Mouse (Mus musculus) myocyte (in vitro differentiated cells): ENCODE data around the gene Srsf2. TPM values are rescaled to one million over a fixed set of nuclear protein-coding genes. Genes with fewer than 3 reads are reported as not detected.

Experiments
- H3K27me3 ChIP-seq: one replicate; pipeline ENCODE4 v1.6.1; 2011; ENCODE audit not compliant: control insufficient read depth, insufficient read depth, insufficient read length
- H3K36me3 ChIP-seq: one replicate; pipeline ENCODE4 v1.6.1; 2011; ENCODE audit not compliant: control insufficient read depth, insufficient read depth
- H3K4me2 ChIP-seq: one replicate; pipeline ENCODE4 v1.6.1; 2011; ENCODE audit warnings: low read depth, control low read depth
- H3K4me3 ChIP-seq: one replicate; pipeline ENCODE4 v1.5.1; 2011; ENCODE audit warnings: mild to moderate bottlenecking, control low read depth, moderate library complexity
- H3K79me2 ChIP-seq: one replicate; pipeline ENCODE4 v1.6.1; 2011; ENCODE audit not compliant: control insufficient read depth, insufficient read depth
- H3ac ChIP-seq: one replicate; pipeline ENCODE4 v1.6.1; 2011; ENCODE audit not compliant: control insufficient read depth, insufficient read length
- CEBPB ChIP-seq: IDR thresholded peaks from 2 replicates; pipeline ENCODE4 v1.6.1; 2011; ENCODE audit warnings: mild to moderate bottlenecking, moderate library complexity; ENCODE audit not compliant: poor library complexity, insufficient read depth, severe bottlenecking
- E2F4 ChIP-seq: IDR thresholded peaks from one replicate; pipeline ENCODE4 v1.6.1; 2011; ENCODE audit warnings: mild to moderate bottlenecking, control low read depth, moderate library complexity; ENCODE audit not compliant: insufficient read depth
- MAX ChIP-seq: IDR thresholded peaks from one replicate; pipeline ENCODE4 v1.6.1; 2011; ENCODE audit warnings: low read depth, mild to moderate bottlenecking, control low read depth
- MYOD1 ChIP-seq, 3 experiments: IDR thresholded peaks; one replicate each; pipeline ENCODE4 v1.6.1; 2011; ENCODE audit warnings: control low read depth in 2 of 3, low read depth in 2 of 3, mild to moderate bottlenecking in 2 of 3, moderate library complexity in 1 of 3; ENCODE audit not compliant: insufficient read length in 2 of 3, control insufficient read depth in 1 of 3
- MYOG ChIP-seq, 3 experiments: IDR thresholded peaks; one replicate each; pipeline ENCODE4 v1.6.1; 2011; ENCODE audit warnings: control low read depth in 2 of 3, low read depth in 2 of 3, mild to moderate bottlenecking in 2 of 3; ENCODE audit not compliant: insufficient read length in 2 of 3, control insufficient read depth in 1 of 3, insufficient read depth in 1 of 3
- POLR2A ChIP-seq: IDR thresholded peaks from one replicate; pipeline ENCODE4 v1.6.1; 2011; ENCODE audit warnings: low read depth, mild to moderate bottlenecking, control low read depth, moderate library complexity; ENCODE audit not compliant: insufficient read length
- POLR2AphosphoS2 ChIP-seq: IDR thresholded peaks from one replicate; pipeline ENCODE4 v1.6.1; 2011; ENCODE audit warnings: low read depth, control low read depth; ENCODE audit not compliant: insufficient read length
- REST ChIP-seq: IDR thresholded peaks from one replicate; pipeline ENCODE4 v1.6.1; 2011; ENCODE audit warnings: mild to moderate bottlenecking, control low read depth, moderate library complexity; ENCODE audit not compliant: insufficient read depth, insufficient read length
- SRF ChIP-seq: IDR thresholded peaks from one replicate; pipeline ENCODE4 v1.6.1; 2011; ENCODE audit warnings: low read depth; ENCODE audit not compliant: control insufficient read depth, insufficient read length
- TCF12 ChIP-seq: IDR thresholded peaks from one replicate; pipeline ENCODE4 v1.6.1; 2011; ENCODE audit warnings: mild to moderate bottlenecking, control low read depth; ENCODE audit not compliant: poor library complexity, insufficient read depth, severe bottlenecking
- TCF3 ChIP-seq: IDR thresholded peaks from one replicate; pipeline ENCODE4 v1.6.1; 2011; ENCODE audit warnings: low read depth, control low read depth; ENCODE audit not compliant: insufficient read length
- USF1 ChIP-seq: IDR thresholded peaks from one replicate; pipeline ENCODE4 v1.6.1; 2011; ENCODE audit warnings: low read depth, mild to moderate bottlenecking, control low read depth, moderate library complexity
- polyA plus RNA-seq: library from polyadenylated mRNA; unstranded; fragments of >200 nt; fragmentation: generic; extraction: Trizol; gene quantifications from one replicate; pipeline ENCODE4 v1.2.1, GENCODE M21; 2012; ENCODE audit warnings: missing spikeins

Srsf2 gene
- polyA plus RNA-seq, 1 experiment: 145 TPM

DNA sequence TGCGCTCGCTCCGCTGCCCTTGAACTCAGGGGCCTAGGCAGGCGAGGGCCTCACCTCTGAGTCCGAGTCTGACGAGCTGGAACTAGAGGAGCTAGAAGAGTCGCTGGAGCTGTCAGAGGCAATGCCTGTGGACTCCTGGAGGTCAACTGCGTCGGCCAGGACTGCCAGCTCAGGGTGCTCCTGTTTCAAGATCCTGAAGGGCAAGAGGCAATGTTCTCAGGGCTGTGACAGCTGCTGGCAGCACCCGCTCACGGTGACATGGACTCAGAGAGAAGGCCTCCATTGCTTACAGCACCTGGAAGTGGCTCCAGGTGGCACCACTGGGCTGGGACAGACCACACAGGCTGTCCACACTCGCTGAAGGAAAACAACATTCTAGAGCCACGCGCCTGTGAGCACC lies 14.0 kb downstream of the Srsf2 start:
- peaks cover 47% of the 10 kb centered on the region for H3K79me2 ChIP-seq
- H3K36me3 ChIP-seq: peaks cover 49% of the 10 kb centered on the region
- H3K27me3 ChIP-seq: no peaks in the 10 kb centered on the region
- no peak overlapping the region for H3ac ChIP-seq
- TF ChIP-seq POLR2A (no peak), E2F4 (no peak), CEBPB (no peak), MYOG (IDR thresholded peaks at IDR 0.05; ENCODE audit: control insufficient read depth in 1 of 3, insufficient read depth in 1 of 3, insufficient read length in 2 of 3, low read depth in 2 of 3) (peak in 2 of 3 experiments; percentile 22 to 32), USF1 (no peak), TCF3 (no peak), POLR2AphosphoS2 (no peak), MYOD1 (IDR thresholded peaks at IDR 0.05; ENCODE audit: control insufficient read depth in 1 of 3, insufficient read length in 2 of 3, low read depth in 2 of 3) (peak in 1 of 3 experiments; percentile 34)
- no peak overlapping the region for H3K4me3 ChIP-seq
- no peak overlapping the region for H3K4me2 ChIP-seq

DNA sequence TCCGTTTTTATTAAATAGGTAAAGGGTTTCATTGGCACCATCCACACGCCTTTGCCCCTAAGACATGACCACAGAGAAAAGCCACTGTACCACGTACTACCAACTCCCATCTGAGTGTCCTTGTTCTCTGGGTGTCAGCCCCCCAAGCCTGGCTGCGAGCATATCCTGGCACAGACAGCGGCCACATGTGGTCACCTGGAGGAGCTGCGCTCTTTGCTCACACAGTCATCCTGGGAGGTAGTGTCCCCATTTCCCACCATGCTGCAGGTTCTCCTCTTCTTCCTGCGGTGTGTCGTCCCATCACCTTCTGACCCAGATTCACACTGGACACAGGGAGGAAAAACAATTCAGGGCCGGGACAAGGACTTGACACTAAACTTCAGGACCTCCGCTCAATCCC lies 15.5 kb downstream of the Srsf2 start:
- no peak overlapping the region for H3K4me3 ChIP-seq
- no peak overlapping the region for H3ac ChIP-seq
- peaks cover 58% of the 10 kb centered on the region for H3K36me3 ChIP-seq
- TF ChIP-seq TCF12 (no peak), REST (no peak), POLR2A (no peak), CEBPB (no peak), E2F4 (no peak), POLR2AphosphoS2 (no peak), MYOG (IDR thresholded peaks at IDR 0.05; ENCODE audit: control insufficient read depth in 1 of 3, insufficient read depth in 1 of 3, insufficient read length in 2 of 3, low read depth in 2 of 3) (no peak), USF1 (no peak), MYOD1 (IDR thresholded peaks at IDR 0.05; ENCODE audit: control insufficient read depth in 1 of 3, insufficient read length in 2 of 3, low read depth in 2 of 3) (no peak), SRF (no peak), TCF3 (no peak)
- no peaks in the 10 kb centered on the region for H3K27me3 ChIP-seq
- peaks cover 44% of the 10 kb centered on the region for H3K79me2 ChIP-seq
- no peak overlapping the region for H3K4me2 ChIP-seq

DNA sequence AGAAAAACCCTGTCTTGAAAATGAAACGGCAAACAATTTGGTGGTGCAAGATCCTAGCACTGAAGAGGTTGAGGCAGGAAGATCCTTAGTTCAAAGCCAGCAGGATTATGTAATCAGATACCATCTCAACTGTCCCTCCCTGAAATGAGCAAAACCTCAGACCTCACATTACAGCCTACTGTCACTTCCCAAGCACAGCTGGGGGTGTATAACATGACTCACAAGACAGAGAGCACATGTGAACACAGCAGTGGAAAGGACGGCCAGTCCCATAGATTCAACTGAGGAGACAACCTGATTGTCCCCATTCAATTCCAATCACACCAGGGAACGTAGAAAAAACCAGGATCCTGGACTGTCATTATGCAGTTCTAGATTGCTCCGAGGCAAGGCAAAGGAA lies 16.6 kb downstream of the Srsf2 start:
- no peak overlapping the region for H3K4me2 ChIP-seq
- no peaks in the 10 kb centered on the region for H3K27me3 ChIP-seq
- no peak overlapping the region for H3ac ChIP-seq
- H3K4me3 ChIP-seq: no peak overlapping the region
- H3K36me3 ChIP-seq: peaks cover 53% of the 10 kb centered on the region
- H3K79me2 ChIP-seq: peaks cover 32% of the 10 kb centered on the region
- TF ChIP-seq POLR2AphosphoS2 (no peak), MYOD1 (IDR thresholded peaks at IDR 0.05; ENCODE audit: control insufficient read depth in 1 of 3, insufficient read length in 2 of 3, low read depth in 2 of 3) (peak in 2 of 3 experiments; percentile 4 to 55), TCF3 (no peak), E2F4 (no peak), MYOG (IDR thresholded peaks at IDR 0.05; ENCODE audit: control insufficient read depth in 1 of 3, insufficient read depth in 1 of 3, insufficient read length in 2 of 3, low read depth in 2 of 3) (peak in 2 of 3 experiments; percentile 30 to 49), POLR2A (no peak), MAX (no peak)

DNA sequence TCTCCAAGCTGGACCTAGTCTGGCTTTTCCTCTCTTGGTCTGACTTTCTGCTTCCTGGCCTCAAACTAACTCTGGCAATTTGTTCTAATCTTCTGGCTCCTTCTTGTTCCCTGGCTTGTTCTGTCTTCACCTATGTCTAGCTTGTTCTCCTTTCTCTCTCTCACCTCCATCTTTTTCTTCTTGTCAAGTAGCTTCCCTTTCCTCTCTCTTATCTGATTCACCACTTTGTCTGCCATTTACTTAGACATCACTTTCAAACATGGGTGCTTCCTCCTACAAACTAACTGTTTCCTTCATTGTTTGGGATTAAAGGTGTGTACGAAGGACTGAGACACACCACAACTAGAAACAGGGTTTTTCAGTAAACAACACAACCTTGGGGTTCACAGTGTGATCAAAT lies 17.9 kb downstream of the Srsf2 start:
- H3ac ChIP-seq: no peak overlapping the region
- H3K79me2 ChIP-seq: peaks cover 19% of the 10 kb centered on the region
- no peak overlapping the region for H3K4me2 ChIP-seq
- TF ChIP-seq TCF3 (no peak), E2F4 (no peak), REST (no peak), CEBPB (no peak), MAX (no peak), USF1 (no peak), TCF12 (no peak), POLR2AphosphoS2 (no peak)
- H3K4me3 ChIP-seq: no peak overlapping the region
- peaks cover 41% of the 10 kb centered on the region for H3K36me3 ChIP-seq
- H3K27me3 ChIP-seq: no peaks in the 10 kb centered on the region

DNA sequence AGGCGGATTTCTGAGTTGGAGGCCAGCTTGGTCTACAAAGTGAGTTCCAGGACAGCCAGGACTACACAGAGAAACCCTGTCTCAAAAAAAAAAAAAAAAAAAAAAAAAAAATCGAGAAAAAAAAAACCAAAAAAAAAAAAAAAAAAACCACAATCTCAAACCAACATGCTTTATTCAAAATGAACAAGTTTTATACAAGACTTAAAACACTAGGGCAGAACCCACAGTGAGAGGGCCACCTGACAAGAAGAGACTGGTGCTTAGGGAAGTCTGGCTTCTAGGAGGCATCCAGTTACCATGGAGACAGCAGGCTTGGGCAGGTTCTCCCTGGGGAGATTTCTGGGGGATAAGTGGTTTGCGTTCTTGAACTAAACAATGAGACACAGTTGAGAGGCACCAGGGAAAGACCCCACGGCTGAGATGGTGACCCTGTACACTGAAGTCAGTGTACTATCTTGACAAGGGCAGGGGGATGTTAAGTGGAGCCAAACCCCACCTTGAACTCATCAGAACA lies 20.7 kb downstream of the Srsf2 start:
- no peak overlapping the region for H3K4me3 ChIP-seq
- H3ac ChIP-seq: no peak overlapping the region
- peaks cover 26% of the 10 kb centered on the region for H3K36me3 ChIP-seq
- no peaks in the 10 kb centered on the region for H3K27me3 ChIP-seq
- H3K79me2 ChIP-seq: peaks cover 11% of the 10 kb centered on the region
- TF ChIP-seq E2F4: no peak
- no peak for TF ChIP-seq USF1
- TF ChIP-seq POLR2AphosphoS2: no peak
- no peak for TF ChIP-seq MYOG (IDR thresholded peaks at IDR 0.05; ENCODE audit: control insufficient read depth in 1 of 3, insufficient read depth in 1 of 3, insufficient read length in 2 of 3, low read depth in 2 of 3)
- TF ChIP-seq REST: no peak
- TF ChIP-seq POLR2A: no peak
- TF ChIP-seq MAX: no peak
- no peak for TF ChIP-seq TCF12
- no peak for TF ChIP-seq TCF3
- TF ChIP-seq CEBPB: no peak
- no peak for TF ChIP-seq MYOD1 (IDR thresholded peaks at IDR 0.05; ENCODE audit: control insufficient read depth in 1 of 3, insufficient read length in 2 of 3, low read depth in 2 of 3)
- TF ChIP-seq SRF: no peak
- no peak overlapping the region for H3K4me2 ChIP-seq
